Mouse (Mus musculus): ENCODE results near the gene Tango6.
A peak's percentile ranks its signal among the peaks of the same experiment; 100 is the strongest.

Tango6 gene

DNA sequence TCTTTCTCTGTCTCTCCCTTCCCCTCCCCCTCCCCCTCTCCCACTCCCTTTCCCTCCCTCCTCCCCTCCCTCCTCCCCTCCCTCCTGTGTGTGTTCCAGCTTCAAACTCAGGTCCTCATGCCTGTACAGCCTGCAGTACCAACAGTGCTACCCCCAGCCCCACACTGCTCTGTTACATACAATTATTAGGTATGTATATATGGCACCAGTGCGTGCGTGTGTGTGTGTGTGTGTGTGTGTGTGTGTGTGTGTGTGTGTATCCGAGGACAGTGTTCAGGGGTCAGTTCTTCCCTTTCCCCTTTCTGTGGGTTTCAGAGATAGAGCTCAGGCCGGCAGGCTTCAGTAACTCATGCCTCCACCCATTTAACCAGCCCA is 134.3 kb downstream of the Tango6 start:
- DNase-seq (ENCODE audit: low read depth, low spot score), result no peak

DNA sequence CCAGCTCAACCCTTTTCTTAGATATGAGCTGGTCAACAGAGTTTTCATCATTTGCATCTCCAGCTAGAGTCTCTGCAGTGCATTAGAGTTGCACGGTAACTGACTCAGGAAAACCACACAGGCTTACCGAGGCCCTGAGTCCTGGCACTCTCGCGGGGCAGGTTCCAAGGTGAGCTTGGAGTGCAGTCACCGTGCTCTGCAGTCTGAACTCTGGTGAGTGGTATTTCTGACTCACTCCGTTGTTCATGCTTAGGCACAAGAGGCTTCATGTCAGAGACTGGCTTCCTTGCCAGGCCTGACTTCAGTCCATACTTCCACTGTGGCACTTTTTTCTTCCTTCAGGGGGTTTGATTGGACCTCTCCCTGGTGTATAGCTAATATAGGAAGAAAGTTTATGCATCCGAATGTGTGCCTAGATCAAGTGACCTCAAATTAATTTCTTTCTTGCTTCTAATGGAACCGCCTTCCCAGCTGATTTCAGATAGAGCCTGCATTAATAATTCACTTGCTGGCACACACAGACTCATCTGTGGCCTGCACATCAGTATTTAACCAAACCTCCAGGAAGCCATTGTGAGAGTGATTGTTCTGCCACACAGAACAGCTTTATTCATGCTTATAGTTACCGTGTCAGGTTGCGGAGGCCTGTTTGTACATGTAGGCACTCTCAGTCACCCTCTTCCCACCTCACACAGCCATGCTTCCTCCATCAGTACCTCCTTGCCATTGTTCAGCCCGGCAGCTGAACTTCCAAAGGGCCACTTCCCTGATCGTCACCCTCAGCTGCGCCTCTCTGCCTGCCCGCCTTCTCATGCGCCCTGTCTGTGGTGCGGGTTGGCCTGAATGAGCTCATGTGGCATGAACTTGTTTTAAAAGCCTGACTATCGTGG is 136.0 kb downstream of the Tango6 start:
- DNase-seq (ENCODE audit: low read depth, low spot score), result no peak

- no peak for DNase-seq (ENCODE audit: low read depth, low spot score)
Observed at GRCm38 (mm10) chr8:106819581-106819980, 136.7 kb downstream of the Tango6 start.

- no peak for DNase-seq (ENCODE audit: low read depth, low spot score)
Observed at GRCm38 (mm10) chr8:106820553-106821515, 138.0 kb downstream of the Tango6 start.

DNA sequence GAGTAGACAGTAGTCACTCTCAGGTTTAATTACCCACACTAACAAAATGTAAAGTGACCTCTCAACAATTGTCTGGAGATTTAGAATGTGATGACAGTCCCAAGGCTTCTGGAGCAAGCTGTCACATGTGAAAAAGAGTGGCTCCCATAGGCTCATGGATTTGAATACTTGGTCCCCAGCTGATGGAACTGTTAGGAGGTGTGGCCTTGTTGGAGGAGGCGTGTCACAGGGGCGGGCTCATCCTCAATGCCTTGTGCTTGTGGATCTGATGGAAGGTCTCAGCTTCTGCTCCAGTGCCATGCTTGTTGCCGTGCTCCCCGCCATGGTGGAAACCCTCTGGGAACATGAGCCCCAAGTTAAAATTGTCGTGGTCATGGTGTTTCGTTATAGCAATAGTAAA is 146.1 kb downstream of the Tango6 start:
- DNase-seq (ENCODE audit: low read depth, low spot score), result peak; percentile 37

DNA sequence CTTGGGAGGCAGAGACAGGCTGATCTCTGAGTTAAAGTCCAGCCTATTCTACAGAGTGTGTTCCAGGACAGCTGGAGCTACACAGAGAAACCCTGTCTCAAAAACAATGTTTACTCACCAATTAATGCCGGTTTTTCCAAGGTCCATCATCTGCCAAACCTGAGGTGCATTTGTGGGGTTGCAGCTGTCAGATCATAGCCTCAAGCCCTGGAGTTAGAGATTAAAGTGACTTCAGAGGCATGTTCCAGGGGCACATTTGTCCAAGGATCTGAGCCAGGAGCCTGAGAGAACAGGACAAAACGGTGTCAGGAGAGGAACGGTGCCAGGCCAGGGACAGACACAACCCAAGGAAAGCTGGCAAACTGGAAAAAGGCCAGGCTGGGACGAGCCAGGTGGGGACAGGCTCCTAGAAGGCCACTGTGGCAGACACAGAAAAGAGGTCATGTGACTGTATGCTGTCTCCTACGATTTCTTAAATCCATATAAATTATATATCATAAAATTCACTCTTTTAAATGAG is 146.7 kb downstream of the Tango6 start:
- DNase-seq (ENCODE audit: low read depth, low spot score), result no peak

DNA sequence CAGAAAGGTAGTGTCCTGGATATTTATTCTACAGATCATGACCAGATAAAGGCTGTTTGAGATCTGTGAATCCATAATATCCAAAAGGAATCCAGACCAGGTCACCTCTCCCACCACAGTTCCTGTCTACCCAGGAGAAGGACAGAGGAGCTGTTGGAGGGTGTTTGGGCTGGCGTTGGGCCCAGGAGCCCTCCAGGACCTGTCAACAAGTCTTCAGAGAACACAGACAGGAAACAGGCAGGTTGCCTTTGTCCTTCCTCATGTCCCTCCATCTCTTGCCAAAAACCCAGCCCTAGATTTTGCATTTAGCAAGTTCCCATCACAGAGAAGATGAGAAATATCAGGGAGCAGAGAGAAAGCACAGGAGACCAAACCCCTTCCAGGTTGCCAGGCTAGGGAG is 152.0 kb downstream of the Tango6 start:
- no peak for DNase-seq (ENCODE audit: low read depth, low spot score)

DNA sequence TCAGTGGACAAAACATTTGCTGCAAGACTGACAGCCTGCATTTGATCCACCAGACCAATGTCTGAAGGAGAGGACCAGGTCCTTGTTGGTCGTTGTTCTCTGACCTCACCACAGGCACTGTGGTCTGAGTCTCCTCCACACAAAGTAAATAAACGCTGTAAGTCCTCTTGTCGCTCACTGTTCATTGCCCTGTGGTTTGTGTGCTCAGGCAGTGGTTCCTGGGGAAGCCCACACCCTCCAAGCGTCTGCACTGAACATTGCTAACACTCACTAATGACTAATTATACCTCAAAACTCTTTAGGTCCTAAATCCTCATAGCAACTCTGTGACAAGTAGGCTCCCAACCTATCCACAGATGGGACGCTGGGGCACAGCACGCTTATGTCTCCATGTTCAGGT is 153.7 kb downstream of the Tango6 start:
- no peak for DNase-seq (ENCODE audit: low read depth, low spot score)

- DNase-seq (ENCODE audit: low read depth, low spot score), result no peak
Observed at GRCm38 (mm10) chr8:106838803-106839202, 155.9 kb downstream of the Tango6 start.

DNA sequence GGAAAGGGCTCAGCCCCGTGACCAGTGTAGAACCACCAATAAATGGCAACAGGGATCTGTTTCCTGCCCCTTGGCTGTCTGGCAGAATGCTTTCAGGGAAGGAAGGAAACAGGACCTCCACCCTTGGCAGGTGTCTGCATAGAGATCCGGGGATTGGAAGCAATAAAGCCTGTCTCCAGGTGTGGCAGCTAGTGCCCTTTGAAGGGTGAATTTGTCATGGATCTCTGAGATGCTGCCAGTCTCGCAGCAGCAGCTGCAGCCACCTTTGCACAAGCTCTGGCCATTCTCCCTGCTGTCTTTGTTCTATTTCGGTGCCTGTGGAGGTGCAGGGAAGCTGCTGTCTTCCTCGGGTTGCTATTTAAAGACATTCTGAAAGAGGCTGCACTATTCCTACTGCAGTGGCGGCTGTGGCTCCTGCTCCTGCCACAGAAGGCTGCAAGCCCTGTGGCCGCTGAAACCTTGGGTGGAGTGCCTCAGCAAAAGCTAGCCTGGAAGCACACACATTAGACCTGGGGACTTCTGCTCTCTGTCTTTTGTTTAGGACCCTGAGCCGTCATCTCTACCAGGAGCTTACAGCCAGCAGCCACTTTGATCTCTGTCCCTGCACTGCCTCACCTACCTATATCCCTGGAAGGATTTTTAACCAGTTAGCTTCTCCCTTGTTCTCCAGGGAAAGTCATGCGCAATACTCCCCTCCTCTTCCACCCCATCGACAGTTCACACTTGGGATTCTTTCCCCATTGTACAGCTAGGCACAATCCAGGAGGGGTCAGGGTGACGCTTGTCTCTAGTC is 156.5 kb downstream of the Tango6 start:
- DNase-seq (ENCODE audit: low read depth, low spot score), result no peak

- no peak for DNase-seq (ENCODE audit: low read depth, low spot score)
Observed at GRCm38 (mm10) chr8:106850034-106850433, 167.2 kb downstream of the Tango6 start.

GRCm38 (mm10) chr8:106854534-106855241 is 171.8 kb downstream of the Tango6 start:
- DNase-seq (ENCODE audit: low read depth, low spot score), result no peak

DNA sequence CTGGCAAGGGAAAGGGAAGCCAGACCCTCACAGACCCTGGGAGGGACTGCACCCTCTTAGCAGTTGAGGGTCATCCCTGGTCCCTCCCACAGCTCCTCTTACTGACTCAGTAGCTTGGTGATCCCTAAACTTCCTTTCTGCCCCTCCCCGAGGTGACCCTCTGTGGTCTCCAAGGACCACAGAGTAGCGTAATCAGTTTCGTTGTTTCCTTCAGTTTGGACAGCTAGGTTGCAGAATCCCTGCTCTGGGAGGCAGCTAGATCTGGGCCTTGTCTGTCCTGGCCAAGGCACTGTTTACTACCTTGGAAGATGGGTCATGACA is 172.3 kb downstream of the Tango6 start:
- DNase-seq (ENCODE audit: low read depth, low spot score), result no peak

- DNase-seq (ENCODE audit: low read depth, low spot score), result no peak
Observed at GRCm38 (mm10) chr8:106862845-106863244, 180.0 kb downstream of the Tango6 start.

- no peak for DNase-seq (ENCODE audit: low read depth, low spot score)
Observed at GRCm38 (mm10) chr8:106865354-106865753, 182.5 kb downstream of the Tango6 start.

- peak; percentile 76 for DNase-seq (ENCODE audit: low read depth, low spot score)
Observed at GRCm38 (mm10) chr8:106870051-106870450, 187.2 kb downstream of the Tango6 start, which contains the start of gene Has3. Has3 (plus strand) TSS chr8:106870242.

DNA sequence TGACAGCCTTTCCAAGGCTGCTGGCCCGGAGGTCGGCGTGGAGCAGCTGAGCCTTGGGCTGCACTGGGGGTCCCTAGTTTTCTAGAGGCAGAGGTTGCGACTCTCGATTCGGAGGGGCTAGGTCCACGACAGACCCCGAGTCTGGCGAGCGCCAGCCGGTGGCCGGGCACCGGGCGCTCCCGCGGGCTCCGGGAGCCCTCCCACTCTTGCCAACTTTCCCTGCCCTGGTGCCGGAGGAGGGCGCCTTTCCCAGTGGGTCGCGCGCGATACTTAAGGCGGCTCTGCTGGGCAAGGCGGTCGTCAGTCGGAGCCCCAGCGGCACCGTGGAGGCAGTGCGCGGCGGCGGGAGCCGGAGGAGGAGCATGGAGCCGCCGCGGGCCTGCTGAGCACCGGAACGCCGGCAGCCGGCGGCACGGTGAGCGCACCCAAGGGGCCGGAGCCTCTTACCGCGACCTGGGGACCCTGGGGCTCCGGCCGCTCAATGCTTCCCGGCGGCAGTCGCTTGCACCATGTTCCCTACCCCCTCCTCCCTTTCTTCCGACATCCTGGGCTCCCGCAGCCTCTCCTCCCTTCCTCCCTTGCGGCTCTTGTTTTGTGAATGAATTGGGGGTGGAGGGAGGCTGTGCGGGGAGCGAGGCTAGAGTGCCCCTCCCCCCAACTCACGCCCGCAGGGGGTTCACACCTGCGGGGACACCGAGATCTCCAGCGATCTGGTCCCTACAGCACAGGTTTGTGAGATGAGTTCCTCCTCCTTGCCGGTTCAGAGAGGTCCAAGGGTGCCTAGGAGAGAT is 187.9 kb downstream of the Tango6 start:
- peak; percentile 89 for DNase-seq (ENCODE audit: low read depth, low spot score)

DNA sequence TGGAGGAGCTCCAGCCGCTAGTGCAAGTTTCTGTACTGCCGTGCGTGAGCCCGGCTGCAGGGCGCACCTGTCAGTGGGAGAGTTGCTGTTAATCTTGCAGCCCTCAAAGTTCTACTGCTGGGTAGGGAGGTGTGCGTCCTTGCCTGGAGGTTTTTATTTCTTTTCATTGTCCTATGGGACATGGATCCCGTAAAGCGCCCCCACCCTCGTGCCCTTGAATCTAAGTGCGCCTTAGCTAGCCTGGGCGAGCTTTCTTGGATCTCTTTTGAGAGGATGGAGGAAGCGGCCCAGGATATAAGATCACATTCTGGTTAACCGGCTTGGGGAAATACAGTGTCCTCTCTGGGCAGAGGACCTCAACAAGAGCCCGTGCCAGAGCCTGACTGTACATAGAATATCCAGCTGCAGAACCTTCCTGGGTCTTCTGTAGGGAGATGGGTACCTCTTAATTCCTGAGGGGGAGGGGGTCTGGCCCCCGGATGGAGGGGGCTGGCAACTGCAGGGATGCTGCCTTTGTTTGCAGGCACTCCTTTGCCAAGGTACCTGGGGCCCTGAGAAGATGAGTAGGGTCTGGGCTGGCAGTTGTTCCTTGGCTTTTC is 188.6 kb downstream of the Tango6 start:
- DNase-seq (ENCODE audit: low read depth, low spot score), result no peak

- DNase-seq (ENCODE audit: low read depth, low spot score), result peak; percentile 72
Observed at GRCm38 (mm10) chr8:106871931-106872371, 189.1 kb downstream of the Tango6 start.

Data from ES-CJ7 (cell line).